Mouse (Mus musculus): ENCODE data around the gene Psmd6. TPM values are rescaled to one million over a fixed set of nuclear protein-coding genes. Genes with fewer than 3 reads are reported as not detected.

Gene Psmd6
- 26.3 and 44.4 TPM in 2 replicates for polyA plus RNA-seq (2012; rRNA removed)
- 126 and 134 TPM in 2 replicates for polyA plus RNA-seq (2014; fragmentation: Nextera tagmentation; extraction: Ambion mirVana)

- ATAC-seq (ENCODE audit: insufficient read depth) (peak; percentile 94), DNase-seq (ENCODE audit: low read depth in 3 of 3, low spot score in 3 of 3) (peak; percentile 70 to 73 (median 72))
- TF ChIP-seq CTCF (IDR thresholded peaks at IDR 0.05; ENCODE audit: low read depth) (peak; percentile 99), EP300 (IDR thresholded peaks at IDR 0.05; ENCODE audit: low read depth) (no peak)
These were observed at the start of gene Psmd6 for GRCm38 (mm10) chr14:14120230-14121096. Psmd6 (minus strand) TSS chr14:14120984.

GRCm38 (mm10) chr14:14110710-14111109, 10.1 kb downstream of the Psmd6 start:
- TF ChIP-seq EP300 (IDR thresholded peaks at IDR 0.05; ENCODE audit: low read depth) = no peak
- no peak for TF ChIP-seq CTCF (IDR thresholded peaks at IDR 0.05; ENCODE audit: low read depth)
- Histone ChIP-seq H3K4me1 (replicated peaks; ENCODE audit: control insufficient read depth in 2 of 2, insufficient read depth in 2 of 2, low read length in 1 of 2) (no peaks in the 10 kb centered on the region), H3K27ac (no peak overlapping the region), H3K4me2 (ENCODE audit: low read depth) (no peak overlapping the region), H3K27me3 (ENCODE audit: control insufficient read depth, insufficient read depth, low read length) (no peaks in the 10 kb centered on the region), H3K4me3 (ENCODE audit: insufficient read depth in 1 of 2, low read depth in 2 of 2, low read length in 2 of 2) (no peak overlapping the region), H3K9me3 (ENCODE audit: control insufficient read depth, low read length) (no peaks in the 10 kb centered on the region), H3K9ac (replicated peaks) (no peak overlapping the region; the same call in 1 of the 2 replicates), H3K36me3 (replicated peaks; ENCODE audit: control insufficient read depth, insufficient read depth, low read depth) (peaks cover 35% of the 10 kb centered on the region)
- no peak for DNase-seq (ENCODE audit: low read depth in 3 of 3, low spot score in 3 of 3)
- ATAC-seq (ENCODE audit: insufficient read depth) = no peak
- 72% methylated on average over 4 of the region's 4 CpGs for WGBS (ENCODE audit: insufficient replicate concordance)

More at GRCm38 (mm10) chr14:14120230-14121096, at the start of gene Psmd6:
- Histone ChIP-seq H3K9me3 (ENCODE audit: control insufficient read depth, low read length) (no peaks in the 10 kb centered on the region), H3K4me2 (ENCODE audit: low read depth) (peak within 1 kb of the TSS; percentile 81), H3K9ac (replicated peaks) (peak within 1 kb of the TSS; percentile 96), H3K27me3 (ENCODE audit: control insufficient read depth, insufficient read depth, low read length) (no peaks in the 10 kb centered on the region), H3K36me3 (replicated peaks; ENCODE audit: control insufficient read depth, insufficient read depth, low read depth) (peaks cover 35% of the 10 kb centered on the region), H3K27ac (peak within 1 kb of the TSS; percentile 43; the same call in 1 of the 2 replicates), H3K4me1 (replicated peaks; ENCODE audit: control insufficient read depth in 2 of 2, insufficient read depth in 2 of 2, low read length in 1 of 2) (no peaks in the 10 kb centered on the region), H3K4me3 (ENCODE audit: insufficient read depth in 1 of 2, low read depth in 2 of 2, low read length in 2 of 2) (peak within 1 kb of the TSS; percentile 93 to 98)
- under 1% methylated on average over 68 of the region's 68 CpGs for WGBS (ENCODE audit: insufficient replicate concordance)

DNA sequence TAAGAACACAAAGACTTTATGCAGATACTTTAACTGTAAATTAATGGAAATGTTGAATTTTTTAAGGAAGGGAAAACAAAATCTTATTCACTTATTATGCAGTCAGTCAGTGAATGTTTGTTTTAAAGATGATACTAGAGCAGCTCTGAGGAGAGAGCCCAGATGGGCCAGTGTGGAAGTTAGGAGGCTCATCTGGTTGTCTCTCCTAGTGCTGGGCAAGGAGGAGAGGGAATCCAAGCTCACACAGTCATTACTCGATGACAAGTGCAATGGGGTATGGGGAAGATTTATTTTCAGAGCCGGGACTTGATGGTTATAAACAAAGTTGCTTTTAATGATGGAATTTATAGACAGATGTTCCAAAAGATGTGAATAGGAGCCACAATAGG, 15.9 kb downstream of the Psmd6 start:
- H3K4me1 ChIP-seq (replicated peaks; ENCODE audit: control insufficient read depth in 2 of 2, insufficient read depth in 2 of 2, low read length in 1 of 2) = no peaks in the 10 kb centered on the region
- TF ChIP-seq EP300 (IDR thresholded peaks at IDR 0.05; ENCODE audit: low read depth) (no peak), CTCF (IDR thresholded peaks at IDR 0.05; ENCODE audit: low read depth) (no peak)
- H3K4me3 ChIP-seq (ENCODE audit: insufficient read depth in 1 of 2, low read depth in 2 of 2, low read length in 2 of 2) = no peak overlapping the region
- H3K9me3 ChIP-seq (ENCODE audit: control insufficient read depth, low read length) = no peaks in the 10 kb centered on the region
- no peak overlapping the region for H3K4me2 ChIP-seq (ENCODE audit: low read depth)
- no peak overlapping the region for H3K9ac ChIP-seq (replicated peaks)
- no peak for ATAC-seq (ENCODE audit: insufficient read depth)
- no peak for DNase-seq (ENCODE audit: low read depth in 3 of 3, low spot score in 3 of 3)
- WGBS (ENCODE audit: insufficient replicate concordance) = 69% methylated on average over 2 of the region's 2 CpGs
- H3K36me3 ChIP-seq (replicated peaks; ENCODE audit: control insufficient read depth, insufficient read depth, low read depth) = no peaks in the 10 kb centered on the region; the same call in none of the 2 replicates
- H3K27me3 ChIP-seq (ENCODE audit: control insufficient read depth, insufficient read depth, low read length) = no peaks in the 10 kb centered on the region
- H3K27ac ChIP-seq = no peak overlapping the region

- Histone ChIP-seq H3K36me3 (replicated peaks; ENCODE audit: control insufficient read depth, insufficient read depth, low read depth) (no peaks in the 10 kb centered on the region; the same call in none of the 2 replicates), H3K27me3 (ENCODE audit: control insufficient read depth, insufficient read depth, low read length) (no peaks in the 10 kb centered on the region), H3K4me3 (ENCODE audit: insufficient read depth in 1 of 2, low read depth in 2 of 2, low read length in 2 of 2) (no peak overlapping the region), H3K9ac (replicated peaks) (no peak overlapping the region), H3K4me2 (ENCODE audit: low read depth) (no peak overlapping the region), H3K9me3 (ENCODE audit: control insufficient read depth, low read length) (no peaks in the 10 kb centered on the region), H3K27ac (no peak overlapping the region), H3K4me1 (replicated peaks; ENCODE audit: control insufficient read depth in 2 of 2, insufficient read depth in 2 of 2, low read length in 1 of 2) (no peaks in the 10 kb centered on the region)
- ATAC-seq (ENCODE audit: insufficient read depth) (no peak), DNase-seq (ENCODE audit: low read depth in 3 of 3, low spot score in 3 of 3) (no peak)
- WGBS (ENCODE audit: insufficient replicate concordance) = 63% methylated on average over 13 of the region's 13 CpGs
- TF ChIP-seq EP300 (IDR thresholded peaks at IDR 0.05; ENCODE audit: low read depth) = no peak
- no peak for TF ChIP-seq CTCF (IDR thresholded peaks at IDR 0.05; ENCODE audit: low read depth)
These were observed 16.4 kb downstream of the Psmd6 start for GRCm38 (mm10) chr14:14104213-14104929.

DNA sequence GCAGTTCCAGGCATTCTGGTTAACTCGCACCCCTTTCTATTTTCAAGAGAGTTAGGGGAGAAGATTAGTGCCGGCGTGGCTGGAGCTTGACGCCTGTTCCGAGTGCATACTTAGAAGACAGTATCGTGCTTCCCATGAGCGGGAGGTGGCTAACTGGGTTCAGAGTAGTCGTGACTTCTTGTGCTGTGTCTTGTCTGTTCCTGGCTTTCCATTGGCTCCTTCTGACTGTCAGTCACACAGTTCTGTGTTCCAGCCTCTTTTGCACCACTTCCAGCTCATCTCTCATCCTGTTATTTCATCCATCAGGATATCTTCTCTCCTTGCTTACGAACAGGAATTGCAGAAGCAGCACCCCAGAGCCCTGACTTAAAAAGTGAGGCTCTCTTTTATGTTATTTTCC, 19.5 kb downstream of the Psmd6 start:
- Histone ChIP-seq H3K4me2 (ENCODE audit: low read depth) (no peak overlapping the region), H3K27ac (no peak overlapping the region)
- 78% methylated on average over 9 of the region's 9 CpGs for WGBS (ENCODE audit: insufficient replicate concordance)

More for the DNA sequence above, 19.5 kb downstream of the Psmd6 start:
- no peak for TF ChIP-seq EP300 (IDR thresholded peaks at IDR 0.05; ENCODE audit: low read depth)
- no peak for TF ChIP-seq CTCF (IDR thresholded peaks at IDR 0.05; ENCODE audit: low read depth)
- H3K27me3 ChIP-seq (ENCODE audit: control insufficient read depth, insufficient read depth, low read length) = no peaks in the 10 kb centered on the region
- no peak overlapping the region for H3K4me3 ChIP-seq (ENCODE audit: insufficient read depth in 1 of 2, low read depth in 2 of 2, low read length in 2 of 2)
- DNase-seq (ENCODE audit: low read depth in 3 of 3, low spot score in 3 of 3) (no peak), ATAC-seq (ENCODE audit: insufficient read depth) (no peak)
- H3K36me3 ChIP-seq (replicated peaks; ENCODE audit: control insufficient read depth, insufficient read depth, low read depth) = no peaks in the 10 kb centered on the region; the same call in none of the 2 replicates
- no peaks in the 10 kb centered on the region for H3K9me3 ChIP-seq (ENCODE audit: control insufficient read depth, low read length)
- no peak overlapping the region for H3K9ac ChIP-seq (replicated peaks)
- no peaks in the 10 kb centered on the region for H3K4me1 ChIP-seq (replicated peaks; ENCODE audit: control insufficient read depth in 2 of 2, insufficient read depth in 2 of 2, low read length in 1 of 2)
